Mouse (Mus musculus) B cell, adult 62 days (primary cell): ENCODE data around the gene Lemd1. TPM values are rescaled to one million over a fixed set of nuclear protein-coding genes. Genes with fewer than 3 reads are reported as not detected.

Experiments used
- total RNA-seq: library from RNA; stranded (reverse); gene quantifications from 4 replicates; pipeline ENCODE4 v1.2.4, GENCODE M21; 2023

Lemd1 gene
- not detected in 4 replicates for total RNA-seq

DNA sequence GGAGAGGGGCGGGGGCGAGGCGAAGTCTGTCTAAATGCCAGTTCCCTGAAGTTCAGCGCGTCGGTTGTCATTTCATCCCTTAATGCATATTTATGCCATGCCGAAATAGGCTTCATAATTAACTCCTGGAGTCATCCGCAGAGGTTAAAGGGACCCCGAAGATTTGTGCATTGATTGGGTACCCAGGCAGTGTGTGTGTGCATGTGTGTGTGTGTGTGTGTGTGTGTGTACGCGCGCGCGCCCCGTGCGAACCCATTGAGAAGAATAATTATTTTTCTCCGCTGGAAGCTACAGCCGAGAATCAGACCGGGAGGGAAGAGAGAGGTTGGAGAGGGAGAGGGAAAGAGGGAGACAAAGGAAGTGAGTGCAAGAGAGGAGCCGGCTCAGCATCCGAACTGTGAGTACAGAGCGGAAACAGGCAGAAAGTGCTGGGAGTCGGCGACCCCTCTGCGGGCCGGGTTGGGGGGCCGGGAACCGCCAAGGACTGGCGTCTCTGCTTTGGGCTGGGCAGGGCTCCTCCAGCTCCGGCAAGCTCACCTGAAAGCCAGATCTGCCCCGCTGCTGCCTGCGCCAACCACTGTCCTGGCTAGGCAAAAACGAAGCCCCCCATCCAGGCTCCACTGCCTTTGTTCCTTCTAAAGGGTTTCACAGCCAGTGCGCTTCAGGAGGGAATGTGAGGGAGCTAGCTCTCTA, at the start of gene Lemd1, which contains the start of gene AC124108.1:
Gene Lemd1, plus strand, starts transcription at position 339 of the 693 bp plus-strand sequence.
Gene AC124108.1, plus strand, starts transcription at position 365 of the 693 bp plus-strand sequence.

DNA sequence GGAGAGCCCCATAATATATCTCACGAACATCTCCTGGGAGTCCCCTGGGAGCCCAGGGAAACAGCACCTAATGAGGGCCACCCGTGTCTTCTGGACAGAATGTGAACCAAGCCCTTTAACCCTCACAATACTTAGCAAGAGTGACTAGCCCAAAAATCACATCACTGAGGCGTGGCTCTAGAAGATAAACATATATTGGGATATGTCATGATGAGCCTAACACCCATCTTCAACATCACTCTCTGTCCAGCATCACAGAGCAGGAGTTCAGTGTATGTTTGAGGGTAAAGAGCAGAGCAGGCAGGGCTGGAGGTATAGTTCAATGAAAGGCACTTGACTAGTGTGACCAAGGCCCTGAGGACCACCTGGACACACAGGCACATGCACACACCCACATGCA, 38.4 kb downstream of the Lemd1 start, which contains the start of gene Gm10188:
Gene Gm10188, minus strand, starts transcription at position 101 of the 400 bp plus-strand sequence.

DNA sequence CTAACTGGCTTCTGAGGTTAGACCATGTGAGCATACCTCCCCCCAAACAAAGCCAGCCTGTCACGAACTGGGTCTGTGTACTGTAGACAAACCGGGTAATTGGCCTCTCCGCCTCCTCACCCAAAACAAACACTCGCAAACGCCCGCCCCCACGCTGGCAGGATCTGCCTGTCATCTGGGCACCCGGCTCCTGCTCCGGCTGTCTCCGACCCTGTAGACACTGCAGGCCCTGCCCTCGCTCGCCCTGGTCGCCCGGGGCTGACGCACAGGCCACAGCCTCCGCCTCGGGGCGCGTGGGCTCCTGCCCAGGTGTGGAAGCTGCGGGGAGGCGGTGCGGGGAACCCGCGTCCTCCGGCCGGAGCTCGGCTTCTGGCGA, 107.2 kb downstream of the Lemd1 start, which contains the start of gene Klhdc8a:
Gene Klhdc8a, plus strand, starts transcription at position 202 of the 376 bp plus-strand sequence.

Other genes starting within 250 kb of the Lemd1 start
- 0.51 to 1.5 TPM (median 1.1 TPM) in 4 replicates for gene Slc45a3, start 228.5 kb upstream of the Lemd1 start, total RNA-seq
- gene Elk4, start 183.8 kb upstream of the Lemd1 start, total RNA-seq: 332 to 367 TPM (median 348 TPM) in 4 replicates
- gene Mfsd4a, start 123.4 kb upstream of the Lemd1 start, total RNA-seq: 0.52 TPM in 1 of 4 replicates, not detected in the others
- gene Cdk18, start 51.7 kb upstream of the Lemd1 start, total RNA-seq: 0.49 to 0.66 TPM in 2 of 4 replicates, not detected in the others
- gene AC124108.1, start within 50 bp of the Lemd1 start, total RNA-seq: not detected in 4 replicates
- not detected in 4 replicates for gene Gm10188, start 38.3 kb downstream of the Lemd1 start, total RNA-seq
- 0.14 TPM in 1 of 4 replicates, not detected in the others for gene Klhdc8a, start 107.2 kb downstream of the Lemd1 start, total RNA-seq
- 106 to 126 TPM (median 124 TPM) in 4 replicates for gene Nuak2, start 124.7 kb downstream of the Lemd1 start, total RNA-seq
- 0.46 to 1.4 TPM (median 0.88 TPM) in 4 replicates for gene Tmcc2, start 199.8 kb downstream of the Lemd1 start, total RNA-seq
- 18.3 to 26.1 TPM (median 24.4 TPM) in 4 replicates for gene Dstyk, start 226.1 kb downstream of the Lemd1 start, total RNA-seq